Mouse (Mus musculus) intestine, postnatal 0 days (tissue): ENCODE measurements around the gene Grip2. TPM values are rescaled to one million over a fixed set of nuclear protein-coding genes. Genes with fewer than 3 reads are reported as not detected.

Experiments
- ATAC-seq: fragments of 200-750 bp; cut with Nextera tagmentation; 2 replicates; pipeline ENCODE4 v1.8.0; 2017; ENCODE audit warnings: mild to moderate bottlenecking, moderate TSS enrichment, moderate library complexity
- H3K27ac ChIP-seq: fragments of 300-500 bp; sonication (generic); 2 replicates; pipeline ENCODE4 v1.5.1; 2014; ENCODE audit warnings: mild to moderate bottlenecking, low read depth, low read length, moderate library complexity
- H3K27me3 ChIP-seq: fragments of 300-500 bp; sonication (generic); replicated peaks from 2 replicates; pipeline ENCODE4 v1.6.1; 2014; ENCODE audit warnings: low read length, mixed read lengths; ENCODE audit not compliant: control insufficient read depth, insufficient read depth
- H3K36me3 ChIP-seq: fragments of 300-500 bp; sonication (generic); 2 replicates; pipeline ENCODE4 v1.6.1; 2014; ENCODE audit warnings: mild to moderate bottlenecking, moderate library complexity; ENCODE audit not compliant: control insufficient read depth, insufficient read depth
- H3K4me1 ChIP-seq: fragments of 300-500 bp; sonication (generic); replicated peaks from 2 replicates; pipeline ENCODE4 v1.6.1; 2014; ENCODE audit warnings: antibody characterized with exemption, low read length, mixed read lengths; ENCODE audit not compliant: control insufficient read depth, insufficient read depth
- H3K4me2 ChIP-seq: fragments of 300-500 bp; sonication (generic); replicated peaks from 2 replicates; pipeline ENCODE4 v1.6.1; 2014; ENCODE audit warnings: low read depth, mild to moderate bottlenecking, moderate library complexity
- H3K4me3 ChIP-seq: fragments of 300-500 bp; sonication (generic); 2 replicates; pipeline ENCODE4 v1.5.1; 2014; ENCODE audit warnings: low read depth, low read length
- H3K9ac ChIP-seq: fragments of 300-500 bp; sonication (generic); 2 replicates; pipeline ENCODE4 v1.6.1; 2014; ENCODE audit warnings: mild to moderate bottlenecking, low read depth, low read length
- H3K9me3 ChIP-seq: fragments of 300-500 bp; sonication (generic); 2 replicates; pipeline ENCODE4 v1.6.1; 2016; ENCODE audit warnings: mixed run types; ENCODE audit not compliant: control insufficient read depth
- CTCF ChIP-seq: sonication (generic); IDR thresholded peaks from 2 replicates; pipeline ENCODE4 v1.5.1; 2016; ENCODE audit warnings: low read depth, mild to moderate bottlenecking, control low read depth, antibody characterized with exemption, moderate library complexity
- WGBS: fragments of 180-500 bp; shearing (Covaris S2); extraction: QIAGEN DNeasy Blood & Tissue Kit; methylation state at CpG from one replicate; pipeline ENCODE4 v1.1.7; 2014; 5-methylcytosine and 5-hydroxymethylcytosine counted together
- polyA plus RNA-seq: library from polyadenylated mRNA; unstranded; fragments of >200 nt; fragmentation: Nextera tagmentation; extraction: Ambion mirVana; gene quantifications from 2 replicates; pipeline ENCODE4 v1.2.1, GENCODE M21; 2015

Grip2 gene
- polyA plus RNA-seq, 1 experiment from 2014 or later: 0.22 TPM

DNA sequence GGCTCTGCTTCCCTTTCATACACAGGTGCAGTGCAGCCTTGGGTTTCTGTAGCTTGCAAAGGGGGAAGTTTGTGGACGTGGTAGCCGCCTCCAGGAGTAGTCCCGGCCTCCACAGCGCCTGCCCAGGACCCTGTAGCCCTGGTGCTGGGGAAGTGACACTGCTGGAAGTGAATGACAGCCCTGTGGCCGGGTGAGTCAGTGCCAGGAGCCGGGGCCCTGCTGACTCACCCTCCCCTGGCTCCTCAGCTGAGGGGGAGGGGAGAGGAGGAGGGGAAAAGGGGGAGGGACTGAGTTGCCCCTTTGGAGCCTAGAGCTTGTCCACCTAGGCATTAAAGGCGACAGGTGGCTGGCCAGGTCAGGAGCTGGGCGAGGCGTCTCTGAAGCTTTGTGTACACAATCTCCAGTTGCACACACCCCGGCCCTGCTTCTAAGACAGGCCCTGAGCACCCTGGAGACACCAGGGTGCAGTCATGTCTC lies 114.2 kb downstream of the Grip2 start:
- Histone ChIP-seq H3K9ac (0 out of 2 replicates have a peak overlapping the region, but pooled peaks have one; percentile 4), H3K27me3 (no peaks in the 10 kb centered on the region), H3K4me2 (peak overlapping the region; percentile 21; the same call in 1 of the 2 replicates), H3K9me3 (no peaks in the 10 kb centered on the region), H3K4me3 (no peak overlapping the region), H3K27ac (peak overlapping the region; percentile 82), H3K4me1 (peaks cover 12% of the 10 kb centered on the region), H3K36me3 (peaks cover 41% of the 10 kb centered on the region)
- peak; percentile 76 for ATAC-seq
- 14% methylated on average over 10 of the region's 10 CpGs for WGBS
- no peak for TF ChIP-seq CTCF

DNA sequence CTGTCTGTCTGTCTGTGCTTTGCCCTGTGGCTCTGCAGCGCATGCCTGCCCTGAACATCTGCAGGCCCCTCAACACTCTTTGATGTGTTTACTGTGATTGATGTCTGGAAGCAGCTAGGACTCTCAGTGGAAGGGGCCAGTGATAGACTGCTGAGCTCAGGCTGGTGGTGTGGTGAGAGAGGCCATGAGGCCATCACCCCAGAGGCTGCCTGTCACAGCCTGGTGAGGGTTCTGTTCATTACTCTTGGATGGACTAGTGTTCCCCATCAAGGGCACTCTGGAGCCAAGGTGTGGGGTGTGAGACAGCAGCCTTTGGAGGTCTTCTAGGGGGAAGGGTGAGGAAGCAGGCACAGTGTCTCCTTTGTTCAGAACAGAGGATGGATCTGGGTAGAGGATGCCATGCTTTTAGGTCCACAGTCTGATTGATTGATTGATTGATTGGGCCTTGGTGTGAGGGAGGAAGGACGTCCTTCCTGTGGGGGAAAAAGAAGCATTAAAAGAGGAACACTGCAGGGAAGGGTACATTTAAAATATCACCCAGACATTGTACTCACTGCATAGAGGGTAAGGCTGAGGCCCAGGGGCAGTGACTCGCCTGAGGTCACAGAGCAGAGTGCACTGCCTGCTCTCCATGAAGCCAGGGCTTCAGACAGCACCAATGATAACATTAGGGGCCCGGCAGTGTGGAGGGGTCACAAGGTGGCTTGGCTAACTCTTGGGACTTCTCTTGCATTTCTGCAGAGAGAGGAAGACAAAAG lies 114.8 kb downstream of the Grip2 start:
- H3K9me3 ChIP-seq: no peaks in the 10 kb centered on the region

More for the DNA sequence above, 114.8 kb downstream of the Grip2 start:
- Histone ChIP-seq H3K36me3 (peaks cover 41% of the 10 kb centered on the region), H3K9ac (0 out of 2 replicates have a peak overlapping the region, but pooled peaks have one; percentile 4), H3K4me1 (peaks cover 12% of the 10 kb centered on the region), H3K27me3 (no peaks in the 10 kb centered on the region), H3K27ac (peak overlapping the region; percentile 82), H3K4me3 (no peak overlapping the region), H3K4me2 (peak overlapping the region; percentile 21; the same call in 1 of the 2 replicates)
- WGBS: 34% methylated on average over 4 of the region's 4 CpGs
- no peak for TF ChIP-seq CTCF
- peak; percentile 57 for ATAC-seq

Other genes starting within 250 kb of the Grip2 start
- 109 and 127 TPM in 2 replicates for gene Slc6a6, start 143.2 kb downstream of the Grip2 start, polyA plus RNA-seq
- 27.2 and 33.7 TPM in 2 replicates for gene Ccdc174, start 50.8 kb upstream of the Grip2 start, polyA plus RNA-seq
- gene 4930590J08Rik, start 75.6 kb upstream of the Grip2 start, polyA plus RNA-seq: 0.08 and 0.16 TPM in 2 replicates
- 3.3 and 3.5 TPM in 2 replicates for gene Fgd5, start 151.6 kb upstream of the Grip2 start, polyA plus RNA-seq